Mouse (Mus musculus) kidney, embryonic 14.5 days (tissue): ENCODE measurements around the gene Muc13. TPM values are rescaled to one million over a fixed set of nuclear protein-coding genes. Genes with fewer than 3 reads are reported as not detected.

Source experiments
- ATAC-seq: fragments of 200-750 bp; cut with Nextera tagmentation; 2 replicates; pipeline ENCODE4 v1.8.0; 2017; ENCODE audit warnings: moderate number of reproducible peaks, mild to moderate bottlenecking, moderate TSS enrichment, moderate library complexity; ENCODE audit not compliant: low FRiP score, low TSS enrichment
- H3K27ac ChIP-seq: fragments of 300-500 bp; sonication (generic); 2 replicates; pipeline ENCODE4 v1.5.1; 2014; ENCODE audit warnings: low read depth, mild to moderate bottlenecking, low read length, moderate library complexity, mixed read lengths
- H3K27me3 ChIP-seq: fragments of 300-500 bp; sonication (generic); 2 replicates; pipeline ENCODE4 v1.6.1; 2014; ENCODE audit warnings: mild to moderate bottlenecking, low read length; ENCODE audit not compliant: control insufficient read depth, insufficient read depth
- H3K36me3 ChIP-seq: fragments of 300-500 bp; sonication (generic); 2 replicates; pipeline ENCODE4 v1.6.1; 2014; ENCODE audit warnings: low read length, mixed read lengths; ENCODE audit not compliant: control insufficient read depth, insufficient read depth
- H3K4me1 ChIP-seq: fragments of 300-500 bp; sonication (generic); 2 replicates; pipeline ENCODE4 v1.6.1; 2014; ENCODE audit warnings: low read length, mixed read lengths; ENCODE audit not compliant: control insufficient read depth, insufficient read depth
- H3K4me2 ChIP-seq: fragments of 300-500 bp; sonication (generic); replicated peaks from 2 replicates; pipeline ENCODE4 v1.6.1; 2014; ENCODE audit warnings: low read depth, mild to moderate bottlenecking, low read length
- H3K4me3 ChIP-seq: fragments of 300-500 bp; sonication (generic); 2 replicates; pipeline ENCODE4 v1.5.1; 2014; ENCODE audit warnings: mild to moderate bottlenecking, low read length
- H3K9ac ChIP-seq: fragments of 300-500 bp; sonication (generic); 2 replicates; pipeline ENCODE4 v1.6.1; 2014; ENCODE audit warnings: low read depth, mild to moderate bottlenecking, low read length, moderate library complexity
- H3K9me3 ChIP-seq: fragments of 300-500 bp; sonication (generic); 2 replicates; pipeline ENCODE4 v1.6.1; 2016; ENCODE audit warnings: low read length; ENCODE audit not compliant: control insufficient read depth
- WGBS: fragments of 180-500 bp; shearing (Covaris S2); extraction: QIAGEN DNeasy Blood & Tissue Kit; methylation state at CpG from one replicate; pipeline ENCODE4 v1.1.7; 2014; 5-methylcytosine and 5-hydroxymethylcytosine counted together
- polyA plus RNA-seq: library from polyadenylated mRNA; unstranded; fragments of >200 nt; fragmentation: Nextera tagmentation; extraction: Ambion mirVana; gene quantifications from 2 replicates; pipeline ENCODE4 v1.2.1, GENCODE M21; 2014

The Muc13 gene
- 0.09 TPM in 1 of 2 replicates, not detected in the other for polyA plus RNA-seq

- no peaks in the 10 kb centered on the region for H3K27me3 ChIP-seq
- WGBS, result 83% methylated on average over 10 of the region's 10 CpGs
- H3K4me3 ChIP-seq, result no peak within 1 kb of the TSS
- ATAC-seq, result no peak
- H3K4me1 ChIP-seq, result no peaks in the 10 kb centered on the region
- H3K27ac ChIP-seq, result no peak within 1 kb of the TSS
- H3K9ac ChIP-seq, result no peak within 1 kb of the TSS
- no peak within 1 kb of the TSS for H3K4me2 ChIP-seq
- H3K36me3 ChIP-seq, result no peaks in the 10 kb centered on the region
- H3K9me3 ChIP-seq, result no peaks in the 10 kb centered on the region
Observed at GRCm38 (mm10) chr16:33793846-33794791, at the start of gene Muc13. TSS of gene Muc13 (plus strand) at chr16:33794037.

- Histone ChIP-seq H3K36me3 (peaks cover 10% of the 10 kb centered on the region; the same call in 1 of the 2 replicates), H3K4me3 (no peak overlapping the region), H3K27ac (no peak overlapping the region), H3K9ac (no peak overlapping the region), H3K9me3 (no peaks in the 10 kb centered on the region), H3K27me3 (no peaks in the 10 kb centered on the region), H3K4me1 (0 out of 2 replicates have a peak, but pooled peaks cover 3% of the 10 kb centered on the region), H3K4me2 (no peak overlapping the region)
- WGBS, result 68% methylated on average over 7 of the region's 7 CpGs
- ATAC-seq, result no peak
Observed at GRCm38 (mm10) chr16:33744622-33745419, 49.0 kb upstream of the Muc13 start.

- Histone ChIP-seq H3K4me1 (0 out of 2 replicates have a peak, but pooled peaks cover 3% of the 10 kb centered on the region), H3K4me2 (no peak overlapping the region), H3K27me3 (no peaks in the 10 kb centered on the region), H3K9ac (no peak overlapping the region), H3K27ac (no peak overlapping the region), H3K36me3 (peaks cover 10% of the 10 kb centered on the region; the same call in 1 of the 2 replicates), H3K9me3 (no peaks in the 10 kb centered on the region), H3K4me3 (no peak overlapping the region)
- WGBS, result 89% methylated on average over 7 of the region's 7 CpGs
- no peak for ATAC-seq
Observed at GRCm38 (mm10) chr16:33745457-33745856, 48.4 kb upstream of the Muc13 start.

GRCm38 (mm10) chr16:33746074-33746676, 47.7 kb upstream of the Muc13 start:
- Histone ChIP-seq H3K4me3 (no peak overlapping the region), H3K27me3 (no peaks in the 10 kb centered on the region), H3K4me2 (no peak overlapping the region), H3K4me1 (0 out of 2 replicates have a peak, but pooled peaks cover 3% of the 10 kb centered on the region), H3K36me3 (peaks cover 10% of the 10 kb centered on the region; the same call in 1 of the 2 replicates), H3K9ac (no peak overlapping the region), H3K27ac (no peak overlapping the region), H3K9me3 (no peaks in the 10 kb centered on the region)
- 60% methylated on average over 10 of the region's 10 CpGs for WGBS
- ATAC-seq, result no peak

- no peaks in the 10 kb centered on the region for H3K9me3 ChIP-seq
- H3K4me2 ChIP-seq, result no peak overlapping the region
- H3K9ac ChIP-seq, result no peak overlapping the region
- 70% methylated on average over 7 of the region's 7 CpGs for WGBS
- no peak overlapping the region for H3K27ac ChIP-seq
- ATAC-seq, result no peak
- H3K4me3 ChIP-seq, result no peak overlapping the region
- no peaks in the 10 kb centered on the region for H3K27me3 ChIP-seq
- H3K36me3 ChIP-seq, result peaks cover 8% of the 10 kb centered on the region; the same call in 1 of the 2 replicates
- H3K4me1 ChIP-seq, result 0 out of 2 replicates have a peak, but pooled peaks cover 3% of the 10 kb centered on the region
Observed at GRCm38 (mm10) chr16:33747346-33747954, 46.4 kb upstream of the Muc13 start.

- Histone ChIP-seq H3K36me3 (peaks cover 6% of the 10 kb centered on the region; the same call in 1 of the 2 replicates), H3K4me3 (no peak overlapping the region), H3K9me3 (no peaks in the 10 kb centered on the region), H3K9ac (no peak overlapping the region), H3K4me2 (no peak overlapping the region), H3K4me1 (0 out of 2 replicates have a peak, but pooled peaks cover 3% of the 10 kb centered on the region), H3K27ac (no peak overlapping the region), H3K27me3 (no peaks in the 10 kb centered on the region)
- 81% methylated on average over 2 of the region's 2 CpGs for WGBS
- no peak for ATAC-seq
Observed at GRCm38 (mm10) chr16:33747994-33748393, 45.8 kb upstream of the Muc13 start.

- WGBS, result 25% methylated on average over 13 of the region's 13 CpGs
Observed at GRCm38 (mm10) chr16:33751152-33751551, 42.7 kb upstream of the Muc13 start.

GRCm38 (mm10) chr16:33751590-33751989, 42.2 kb upstream of the Muc13 start:
- no peaks in the 10 kb centered on the region for H3K9me3 ChIP-seq
- H3K9ac ChIP-seq, result no peak overlapping the region
- H3K4me1 ChIP-seq, result no peaks in the 10 kb centered on the region
- WGBS, result 66% methylated on average over 12 of the region's 12 CpGs
- 0 out of 2 replicates have a peak, but pooled peaks cover 11% of the 10 kb centered on the region for H3K36me3 ChIP-seq
- H3K27ac ChIP-seq, result no peak overlapping the region
- H3K4me2 ChIP-seq, result peak overlapping the region; percentile 26; the same call in 1 of the 2 replicates
- H3K27me3 ChIP-seq, result no peaks in the 10 kb centered on the region
- ATAC-seq, result peak; percentile 62; the same call in 1 of the 2 replicates
- no peak overlapping the region for H3K4me3 ChIP-seq

More at GRCm38 (mm10) chr16:33751152-33751551, 42.7 kb upstream of the Muc13 start:
- H3K9me3 ChIP-seq, result no peaks in the 10 kb centered on the region
- H3K36me3 ChIP-seq, result 0 out of 2 replicates have a peak, but pooled peaks cover 11% of the 10 kb centered on the region
- ATAC-seq, result peak; percentile 24; the same call in 1 of the 2 replicates
- H3K27me3 ChIP-seq, result no peaks in the 10 kb centered on the region
- H3K4me1 ChIP-seq, result 0 out of 2 replicates have a peak, but pooled peaks cover 2% of the 10 kb centered on the region
- no peak overlapping the region for H3K27ac ChIP-seq
- no peak overlapping the region for H3K4me3 ChIP-seq
- peak overlapping the region; percentile 26 for H3K4me2 ChIP-seq
- H3K9ac ChIP-seq, result no peak overlapping the region
